ENCODE assay signal across 12 mouse cellular contexts in genomic region chr15:15329796-15330195, GRCm38 (mm10).
DNase-seq lines count a peak whose midpoint lies in the region; ATAC-seq and TF ChIP-seq lines count a peak whose summit lies in the region.
"Had no signal": no experiment of that assay in that cellular context is flagged by ENCODE, and none has a peak within 500 bp of the region (broad histone marks: within the 10 kb centered on the region; RNA-seq: fewer than 3 reads in every experiment).

No protein-coding gene starts in this region.

- no peaks in the 10 kb centered on the region for H3K9me3 ChIP-seq in hindbrain, postnatal 0 days (ENCODE audit: low read length)
- H3K9me3 ChIP-seq: limb, embryonic 12.5 days; megakaryocyte, embryonic 14.5 days had no signal

- no peak overlapping the region for H3K9ac ChIP-seq in hindbrain, postnatal 0 days (replicated peaks; ENCODE audit: low read length)
- H3K9ac ChIP-seq: limb, embryonic 12.5 days had no signal

- no peaks in the 10 kb centered on the region for H3K27me3 ChIP-seq in hindbrain, postnatal 0 days (ENCODE audit: insufficient read depth, low read length)
- H3K27me3 ChIP-seq: limb, embryonic 12.5 days; megakaryocyte, embryonic 14.5 days had no signal

- WGBS in hindbrain, postnatal 0 days: 36% methylated on average over 2 of the region's 2 CpGs

- ATAC-seq in hindbrain, postnatal 0 days: 0 out of 2 replicates have a peak, but pooled peaks have one; percentile 51
- ATAC-seq in granulocyte monocyte progenitor cell, adult 5-6 weeks (replicated peaks; ENCODE audit: poor library complexity, severe bottlenecking): no peak
- ATAC-seq in megakaryocyte-erythroid progenitor cell, adult 5-6 weeks (replicated peaks; ENCODE audit: low FRiP score, low TSS enrichment, poor library complexity, severe bottlenecking): no peak
- ATAC-seq: inflammation-experienced regulatory T-cells, adult 6 months had no signal

- H3K27ac ChIP-seq in hindbrain, postnatal 0 days: no peak overlapping the region
- H3K27ac ChIP-seq: limb, embryonic 12.5 days had no signal

- intact Hi-C loops in gastrocnemius, postnatal 36 days (cut with DNase I): no loop called here

- no peaks in the 10 kb centered on the region for H3K36me3 ChIP-seq in hindbrain, postnatal 0 days (ENCODE audit: insufficient read depth, low read length)
- H3K36me3 ChIP-seq: limb, embryonic 12.5 days had no signal

- peak; percentile 60 for TF ChIP-seq CTCF in hindbrain, postnatal 0 days (IDR thresholded peaks at IDR 0.05; ENCODE audit: low read depth)

- peak; percentile 9 for DNase-seq in layer of hippocampus, adult 11-12 months (ENCODE audit: low spot score)
- DNase-seq in layer of hippocampus, postnatal 25 days (ENCODE audit: extremely low spot score in 1 of 2, low spot score in 1 of 2): no peak
- peak; percentile 19 for DNase-seq in ES-CJ7 (ENCODE audit: low read depth, low spot score)
- DNase-seq in ZHBTc4 (ENCODE audit: low read depth, low spot score): peak; percentile 25
- peak; percentile 83 for DNase-seq in hindbrain, postnatal 0 days (ENCODE audit: low spot score)
- DNase-seq in gastrocnemius, postnatal 36 days: no peak
- DNase-seq: gastrocnemius, postnatal 14 days had no signal

- no peaks in the 10 kb centered on the region for H3K4me1 ChIP-seq in hindbrain, postnatal 0 days (ENCODE audit: insufficient read depth, low read length)
- H3K4me1 ChIP-seq: limb, embryonic 12.5 days; megakaryocyte, embryonic 14.5 days had no signal

- no peak overlapping the region for H3K4me3 ChIP-seq in hindbrain, postnatal 0 days (ENCODE audit: low read length)
- H3K4me3 ChIP-seq: limb, embryonic 12.5 days; megakaryocyte, embryonic 14.5 days had no signal

- H3K4me2 ChIP-seq in hindbrain, postnatal 0 days (ENCODE audit: low read depth, low read length): no peak overlapping the region
- H3K4me2 ChIP-seq: limb, embryonic 12.5 days had no signal

Comparison
In these comparisons a context has a peak if more than half of its experiments do, and no peak if none do; other contexts are left out.
1. DNase-seq: peak in layer of hippocampus, adult 11-12 months (single experiment), ES-CJ7 (single experiment), ZHBTc4 (single experiment) and hindbrain, postnatal 0 days (single experiment); none in layer of hippocampus, postnatal 25 days (0 of 2) and gastrocnemius, postnatal 36 days (0 of 2).